Mouse (Mus musculus): ENCODE data around the gene Pla2g2c.

The Pla2g2c gene

GRCm38 (mm10) chr4:138748369-138749072, 23.9 kb downstream of the Pla2g2c start:
- peak in 1 of 2 experiments; percentile 47 for DNase-seq (ENCODE audit: low spot score in 2 of 2)

GRCm38 (mm10) chr4:138752603-138753002, 28.0 kb downstream of the Pla2g2c start:
- DNase-seq (ENCODE audit: low spot score in 2 of 2) = no peak

- no peak for DNase-seq (ENCODE audit: low spot score in 2 of 2)
Observed at GRCm38 (mm10) chr4:138753608-138754007, 29.0 kb downstream of the Pla2g2c start.

GRCm38 (mm10) chr4:138754432-138754831, 29.8 kb downstream of the Pla2g2c start:
- no peak for DNase-seq (ENCODE audit: low spot score in 2 of 2)

GRCm38 (mm10) chr4:138755439-138755838, 30.8 kb downstream of the Pla2g2c start:
- DNase-seq (ENCODE audit: low spot score in 2 of 2) = no peak

GRCm38 (mm10) chr4:138755983-138756382, 31.4 kb downstream of the Pla2g2c start:
- DNase-seq (ENCODE audit: low spot score in 2 of 2) = no peak

- no peak for DNase-seq (ENCODE audit: low spot score in 2 of 2)
Observed at GRCm38 (mm10) chr4:138757416-138757815, 32.8 kb downstream of the Pla2g2c start, which contains the start of gene Pla2g2f. Gene Pla2g2f (minus strand): TSS chr4:138757626.

GRCm38 (mm10) chr4:138762266-138762665, 37.7 kb downstream of the Pla2g2c start:
- no peak for DNase-seq (ENCODE audit: low spot score in 2 of 2)

- DNase-seq (ENCODE audit: low spot score in 2 of 2) = no peak
Observed at GRCm38 (mm10) chr4:138771970-138772369, 47.4 kb downstream of the Pla2g2c start.

GRCm38 (mm10) chr4:138772386-138772785, 47.8 kb downstream of the Pla2g2c start:
- no peak for DNase-seq (ENCODE audit: low spot score in 2 of 2)

GRCm38 (mm10) chr4:138775435-138775834, 50.8 kb downstream of the Pla2g2c start, which contains the start of gene Pla2g2d:
Gene Pla2g2d (plus strand): TSS chr4:138775735.
- DNase-seq (ENCODE audit: low spot score in 2 of 2) = no peak

- no peak for DNase-seq (ENCODE audit: low spot score in 2 of 2)
Observed at GRCm38 (mm10) chr4:138777417-138778407, 53.1 kb downstream of the Pla2g2c start.

GRCm38 (mm10) chr4:138780300-138780699, 55.7 kb downstream of the Pla2g2c start:
- no peak for DNase-seq (ENCODE audit: low spot score in 2 of 2)

GRCm38 (mm10) chr4:138782098-138782497, 57.5 kb downstream of the Pla2g2c start:
- DNase-seq (ENCODE audit: low spot score in 2 of 2) = no peak

- DNase-seq (ENCODE audit: low spot score in 2 of 2) = no peak
Observed at GRCm38 (mm10) chr4:138785721-138786120, 61.1 kb downstream of the Pla2g2c start.

GRCm38 (mm10) chr4:138786141-138786540, 61.5 kb downstream of the Pla2g2c start:
- DNase-seq (ENCODE audit: low spot score in 2 of 2) = peak; percentile 16 to 24

- DNase-seq (ENCODE audit: low spot score in 2 of 2) = no peak
Observed at GRCm38 (mm10) chr4:138788381-138788780, 63.8 kb downstream of the Pla2g2c start.

- no peak for DNase-seq (ENCODE audit: low spot score in 2 of 2)
Observed at GRCm38 (mm10) chr4:138791452-138791851, 66.9 kb downstream of the Pla2g2c start.

- no peak for DNase-seq (ENCODE audit: low spot score in 2 of 2)
Observed at GRCm38 (mm10) chr4:138792599-138792998, 68.0 kb downstream of the Pla2g2c start.

- DNase-seq (ENCODE audit: low spot score in 2 of 2) = no peak
Observed at GRCm38 (mm10) chr4:138793276-138793675, 68.7 kb downstream of the Pla2g2c start.

GRCm38 (mm10) chr4:138794344-138794743, 69.8 kb downstream of the Pla2g2c start:
- DNase-seq (ENCODE audit: low spot score in 2 of 2) = no peak
